Mouse (Mus musculus): ENCODE data around the gene Ptpn22.

The Ptpn22 gene

GRCm38 (mm10) chr3:103944794-103945562 lies 85.4 kb downstream of the Ptpn22 start:
- DNase-seq, result no peak

GRCm38 (mm10) chr3:103948666-103949065 lies 89.1 kb downstream of the Ptpn22 start:
- DNase-seq, result no peak

- no peak for DNase-seq
These were observed 101.0 kb downstream of the Ptpn22 start for GRCm38 (mm10) chr3:103960622-103961021.
